Mouse (Mus musculus) stomach, postnatal 0 days (tissue): Measurements from ENCODE around the gene Kcnk7. TPM values are rescaled to one million over a fixed set of nuclear protein-coding genes. Genes with fewer than 3 reads are reported as not detected.
A peak's percentile ranks its signal among the peaks of the same experiment; 100 is the strongest.

Source experiments
- ATAC-seq: fragments of 200-750 bp; cut with Nextera tagmentation; 2 replicates; pipeline ENCODE4 v1.8.0; 2017; ENCODE audit not compliant: low FRiP score, low TSS enrichment
- DNase-seq: peaks from one replicate; pipeline ENCODE4 v3.0.0-alpha.2; 2016; ENCODE audit warnings: low spot score
- H3K27ac ChIP-seq: fragments of 300-500 bp; sonication (generic); replicated peaks from 2 replicates; pipeline ENCODE4 v1.5.1; 2014; ENCODE audit warnings: mild to moderate bottlenecking, control low read depth
- H3K27me3 ChIP-seq: fragments of 300-500 bp; sonication (generic); 2 replicates; pipeline ENCODE4 v1.6.1; 2014; ENCODE audit warnings: low read length; ENCODE audit not compliant: control insufficient read depth, insufficient read depth
- H3K36me3 ChIP-seq: fragments of 300-500 bp; sonication (generic); 2 replicates; pipeline ENCODE4 v1.6.1; 2014; ENCODE audit warnings: low read length, mixed read lengths; ENCODE audit not compliant: control insufficient read depth, insufficient read depth
- H3K4me1 ChIP-seq: fragments of 300-500 bp; sonication (generic); replicated peaks from 2 replicates; pipeline ENCODE4 v1.6.1; 2014; ENCODE audit warnings: antibody characterized with exemption; ENCODE audit not compliant: control insufficient read depth, insufficient read depth
- H3K4me2 ChIP-seq: fragments of 300-500 bp; sonication (generic); replicated peaks from 2 replicates; pipeline ENCODE4 v1.6.1; 2014; ENCODE audit warnings: low read depth, mild to moderate bottlenecking, control low read depth, moderate library complexity
- H3K4me3 ChIP-seq: fragments of 300-500 bp; sonication (generic); 2 replicates; pipeline ENCODE4 v1.5.1; 2014; ENCODE audit warnings: low read depth, low read length, control low read depth
- H3K9ac ChIP-seq: fragments of 300-500 bp; sonication (generic); 2 replicates; pipeline ENCODE4 v1.6.1; 2014; ENCODE audit warnings: mild to moderate bottlenecking, low read length, control low read depth, mixed read lengths
- H3K9me3 ChIP-seq: fragments of 300-500 bp; sonication (generic); 2 replicates; pipeline ENCODE4 v1.6.1; 2016; ENCODE audit warnings: low read length; ENCODE audit not compliant: control insufficient read depth
- CTCF ChIP-seq: IDR thresholded peaks from 2 replicates; pipeline ENCODE4 v1.5.1; 2016; ENCODE audit warnings: antibody characterized with exemption, low read depth, mild to moderate bottlenecking, moderate library complexity
- EP300 ChIP-seq: optimal IDR thresholded peaks from 2 replicates; pipeline ENCODE3; 2016; ENCODE audit warnings: antibody characterized with exemption
- WGBS: fragments of 180-500 bp; shearing (Covaris S2); extraction: QIAGEN DNeasy Blood & Tissue Kit; methylation state at CpG from one replicate; pipeline ENCODE4 v1.1.7; 2014; 5-methylcytosine and 5-hydroxymethylcytosine counted together
- polyA plus RNA-seq: library from polyadenylated mRNA; unstranded; fragments of >200 nt; fragmentation: Nextera tagmentation; extraction: Ambion mirVana; gene quantifications from 2 replicates; pipeline ENCODE4 v1.2.1, GENCODE M21; 2015

Gene Kcnk7
- polyA plus RNA-seq, 1 experiment from 2014 or later: 8.4 TPM

GRCm38 (mm10) chr19:5710068-5710467 lies 5.9 kb downstream of the Kcnk7 start:
- 94% methylated on average over 6 of the region's 6 CpGs for WGBS
- ATAC-seq: no peak
- H3K27ac ChIP-seq: no peak overlapping the region
- no peaks in the 10 kb centered on the region for H3K27me3 ChIP-seq
- no peak overlapping the region for H3K4me2 ChIP-seq
- no peak overlapping the region for H3K4me3 ChIP-seq
- peaks cover 9% of the 10 kb centered on the region for H3K4me1 ChIP-seq
- TF ChIP-seq EP300 (no peak), CTCF (no peak)
- no peaks in the 10 kb centered on the region for H3K9me3 ChIP-seq
- DNase-seq: no peak
- H3K36me3 ChIP-seq: peaks cover 15% of the 10 kb centered on the region
- H3K9ac ChIP-seq: no peak overlapping the region

- H3K4me2 ChIP-seq: no peak overlapping the region
- 85% methylated on average over 8 of the region's 8 CpGs for WGBS
- H3K9ac ChIP-seq: no peak overlapping the region
- no peaks in the 10 kb centered on the region for H3K9me3 ChIP-seq
- ATAC-seq: no peak
- no peak overlapping the region for H3K27ac ChIP-seq
- H3K27me3 ChIP-seq: no peaks in the 10 kb centered on the region
- TF ChIP-seq CTCF (no peak), EP300 (no peak)
- DNase-seq: no peak
- H3K36me3 ChIP-seq: peaks cover 15% of the 10 kb centered on the region
- H3K4me1 ChIP-seq: peaks cover 9% of the 10 kb centered on the region
- H3K4me3 ChIP-seq: no peak overlapping the region
These were observed 6.4 kb downstream of the Kcnk7 start for GRCm38 (mm10) chr19:5710581-5710980.

GRCm38 (mm10) chr19:5711218-5711617 lies 7.1 kb downstream of the Kcnk7 start:
- no peaks in the 10 kb centered on the region for H3K9me3 ChIP-seq
- ATAC-seq (no peak), DNase-seq (peak; percentile 77)
- no peak for TF ChIP-seq EP300
- peak; percentile 90 for TF ChIP-seq CTCF
- no peaks in the 10 kb centered on the region for H3K27me3 ChIP-seq
- peaks cover 15% of the 10 kb centered on the region for H3K36me3 ChIP-seq
- H3K4me3 ChIP-seq: no peak overlapping the region
- 22% methylated on average over 3 of the region's 3 CpGs for WGBS
- peaks cover 7% of the 10 kb centered on the region; the same call in 1 of the 2 replicates for H3K4me1 ChIP-seq
- no peak overlapping the region for H3K4me2 ChIP-seq
- no peak overlapping the region for H3K9ac ChIP-seq
- H3K27ac ChIP-seq: no peak overlapping the region

- Histone ChIP-seq H3K27ac (no peak overlapping the region), H3K27me3 (no peaks in the 10 kb centered on the region), H3K4me2 (no peak overlapping the region), H3K9ac (no peak overlapping the region), H3K4me3 (no peak overlapping the region), H3K4me1 (peaks cover 7% of the 10 kb centered on the region; the same call in 1 of the 2 replicates), H3K9me3 (no peaks in the 10 kb centered on the region), H3K36me3 (peaks cover 15% of the 10 kb centered on the region)
- DNase-seq: no peak
- ATAC-seq: no peak
- WGBS: 88% methylated on average over 14 of the region's 14 CpGs
- TF ChIP-seq CTCF (no peak), EP300 (no peak)
These were observed 7.8 kb downstream of the Kcnk7 start for GRCm38 (mm10) chr19:5711907-5712460.

GRCm38 (mm10) chr19:5713255-5713654 lies 9.1 kb downstream of the Kcnk7 start:
- DNase-seq: no peak
- H3K9me3 ChIP-seq: no peaks in the 10 kb centered on the region
- no peak for TF ChIP-seq CTCF
- TF ChIP-seq EP300: no peak
- no peak overlapping the region for H3K4me3 ChIP-seq
- no peaks in the 10 kb centered on the region for H3K27me3 ChIP-seq
- H3K4me1 ChIP-seq: peaks cover 7% of the 10 kb centered on the region; the same call in 1 of the 2 replicates
- 63% methylated on average over 5 of the region's 5 CpGs for WGBS
- peak overlapping the region; percentile 70 for H3K27ac ChIP-seq
- 0 out of 2 replicates have a peak, but pooled peaks have one; percentile 0 for ATAC-seq
- peaks cover 11% of the 10 kb centered on the region for H3K36me3 ChIP-seq
- H3K9ac ChIP-seq: no peak overlapping the region
- no peak overlapping the region; the same call in 1 of the 2 replicates for H3K4me2 ChIP-seq

GRCm38 (mm10) chr19:5713730-5714129 lies 9.6 kb downstream of the Kcnk7 start:
- Histone ChIP-seq H3K27me3 (no peaks in the 10 kb centered on the region), H3K9me3 (no peaks in the 10 kb centered on the region), H3K27ac (peak overlapping the region; percentile 70), H3K36me3 (peaks cover 11% of the 10 kb centered on the region), H3K4me2 (no peak overlapping the region; the same call in 1 of the 2 replicates), H3K9ac (no peak overlapping the region), H3K4me3 (no peak overlapping the region), H3K4me1 (peaks cover 7% of the 10 kb centered on the region; the same call in 1 of the 2 replicates)
- peak; percentile 79 for ATAC-seq
- TF ChIP-seq CTCF (no peak), EP300 (no peak)
- 0% methylated on average over 1 of the region's 2 CpGs for WGBS
- DNase-seq: peak; percentile 82
